Mouse (Mus musculus): Measurements from ENCODE around the gene Cmtm1.
"Not testable (repeated sequence)": the region's sequence is repeated elsewhere in the genome, so short reads cannot be mapped to it uniquely, and the experiment has no call there.

Gene Cmtm1

GRCm38 (mm10) chr8:104309441-104310155, at the start of gene Cmtm1, which contains the start of gene Gm45711:
Gene Cmtm1, minus strand, starts transcription at chr8:104310145.
Gene Gm45711, minus strand, starts transcription at chr8:104310081.
- not testable (repeated sequence) for DNase-seq (ENCODE audit: low read depth)

GRCm38 (mm10) chr8:104358637-104359036, 48.7 kb upstream of the Cmtm1 start:
- DNase-seq (ENCODE audit: low read depth): no peak

GRCm38 (mm10) chr8:104354504-104354903, 44.6 kb upstream of the Cmtm1 start:
- no peak for DNase-seq (ENCODE audit: low read depth)

DNA sequence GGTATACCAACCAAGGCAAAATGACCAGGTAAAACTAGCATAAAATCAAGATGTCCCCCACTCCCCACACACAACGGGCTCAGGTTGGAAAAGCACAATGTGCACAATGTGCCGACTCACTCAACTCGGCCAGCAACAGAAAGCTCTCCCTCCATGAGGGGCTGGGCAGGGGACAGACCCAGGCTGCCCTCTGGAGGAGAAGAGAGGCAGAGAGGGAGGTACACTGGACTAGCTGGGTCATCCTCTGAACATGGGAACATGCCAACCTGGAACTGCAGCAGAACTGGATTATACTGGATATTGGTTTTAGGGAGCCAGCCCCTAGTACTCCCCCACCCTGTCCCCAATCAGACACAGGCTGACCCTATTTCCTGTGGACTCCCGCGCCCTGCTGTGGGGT, 43.2 kb upstream of the Cmtm1 start:
- no peak for DNase-seq (ENCODE audit: low read depth)

- DNase-seq (ENCODE audit: low read depth): no peak
Observed at GRCm38 (mm10) chr8:104350047-104350446, 40.1 kb upstream of the Cmtm1 start.

DNA sequence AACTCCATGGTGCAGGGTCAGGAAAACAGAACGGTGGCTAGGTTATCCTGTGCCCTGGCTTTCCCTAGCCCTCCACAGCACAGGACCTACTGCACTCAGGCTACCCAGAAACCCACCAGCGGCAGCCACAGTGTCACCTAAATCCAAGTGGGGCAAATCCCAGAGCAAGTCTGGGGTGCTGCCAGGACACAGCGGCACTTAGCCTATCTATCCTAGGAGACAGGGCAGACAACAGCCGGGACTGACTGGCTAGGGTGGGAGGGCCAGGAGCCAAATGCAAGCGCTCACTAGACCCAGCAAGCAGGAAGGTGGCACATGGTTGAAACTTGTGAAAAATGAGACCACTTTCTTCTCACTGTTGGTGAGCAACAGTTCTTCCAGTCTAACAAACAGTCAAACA, 39.0 kb upstream of the Cmtm1 start:
- DNase-seq (ENCODE audit: low read depth): no peak

DNA sequence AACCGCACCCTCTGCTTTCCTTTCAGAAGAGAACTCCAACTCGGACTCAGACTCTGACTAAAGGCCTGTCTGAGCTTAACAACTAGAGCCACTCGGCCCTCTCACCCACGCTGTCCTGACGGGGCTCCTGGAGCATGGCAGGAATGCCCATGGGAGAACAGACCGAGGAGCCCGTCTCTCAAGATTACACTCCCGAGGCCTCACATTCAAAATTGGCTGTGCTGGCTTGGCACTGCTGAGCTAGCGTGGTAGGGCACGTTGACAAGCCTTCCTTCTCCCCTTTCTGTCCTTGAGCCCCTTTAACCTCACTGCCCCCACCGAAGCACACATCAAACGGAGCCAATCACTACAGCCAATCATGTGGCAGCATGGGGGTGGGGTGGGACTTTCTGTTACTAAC, 36.8 kb upstream of the Cmtm1 start:
- no peak for DNase-seq (ENCODE audit: low read depth)

DNA sequence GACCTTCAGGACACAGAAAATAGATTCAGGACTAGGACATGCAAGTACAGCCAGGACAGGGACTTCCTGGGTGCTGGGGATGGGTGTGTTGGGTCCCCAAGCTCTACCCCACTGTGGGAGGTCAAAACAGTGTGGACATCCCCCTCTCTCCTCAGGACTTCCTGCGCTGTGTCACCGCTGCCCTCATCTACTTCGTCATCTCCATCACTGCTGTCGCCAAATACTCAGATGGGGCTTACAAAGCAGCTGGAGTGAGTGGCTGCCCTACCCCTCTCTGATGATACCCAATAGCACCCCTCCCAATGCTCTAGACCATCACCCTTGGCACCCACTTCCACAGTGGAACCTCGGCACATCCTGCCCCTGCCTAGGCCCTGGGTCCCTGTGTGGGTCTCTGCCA, 34.7 kb upstream of the Cmtm1 start:
- no peak for DNase-seq (ENCODE audit: low read depth)

- peak; percentile 51 for DNase-seq (ENCODE audit: low read depth)
Observed at GRCm38 (mm10) chr8:104343957-104344356, 34.0 kb upstream of the Cmtm1 start.

DNA sequence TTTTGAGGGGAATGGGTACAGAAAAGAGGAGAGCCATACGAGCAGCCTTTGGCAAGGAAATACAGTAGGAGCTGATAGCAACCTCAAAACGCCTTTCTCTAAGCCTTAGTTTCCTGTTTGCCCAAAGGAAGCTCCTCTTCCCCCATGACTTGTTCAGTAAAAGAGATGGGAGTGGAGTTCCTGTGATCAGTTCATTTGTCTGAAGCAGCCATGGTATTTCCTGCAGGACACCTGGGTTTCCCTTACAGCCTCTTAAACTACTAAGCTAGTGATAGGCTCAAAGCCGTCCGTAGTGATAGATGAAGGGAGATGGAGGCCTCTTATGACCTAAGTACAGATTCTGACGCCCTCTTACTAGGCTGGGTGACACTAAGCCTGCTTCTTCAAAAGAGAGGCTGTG, 32.5 kb upstream of the Cmtm1 start:
- no peak for DNase-seq (ENCODE audit: low read depth)

DNA sequence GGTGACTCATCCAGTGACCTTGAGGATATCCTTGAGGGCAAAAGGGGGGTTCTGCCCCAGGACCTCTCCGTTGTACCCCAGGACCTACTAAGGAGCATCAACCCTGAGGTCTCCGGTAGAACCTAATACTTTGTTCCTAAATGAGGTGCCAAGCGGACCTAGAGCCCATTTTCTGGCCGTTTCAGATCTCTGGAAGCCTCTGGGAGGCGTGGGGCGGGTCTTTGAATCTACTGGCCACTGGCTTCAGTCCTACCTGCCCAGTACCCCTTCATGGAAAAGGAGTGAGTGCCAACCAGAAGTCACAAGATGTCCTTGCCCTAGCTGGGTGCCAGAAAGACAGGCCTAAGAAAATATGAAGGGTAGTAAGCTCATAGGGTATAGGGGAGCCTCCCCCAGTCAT, 31.7 kb upstream of the Cmtm1 start:
- no peak for DNase-seq (ENCODE audit: low read depth)

GRCm38 (mm10) chr8:104341106-104341561, 31.2 kb upstream of the Cmtm1 start:
- DNase-seq (ENCODE audit: low read depth): peak; percentile 67

- peak; percentile 36 for DNase-seq (ENCODE audit: low read depth)
Observed at GRCm38 (mm10) chr8:104340233-104341105, 30.5 kb upstream of the Cmtm1 start.

- no peak for DNase-seq (ENCODE audit: low read depth)
Observed at GRCm38 (mm10) chr8:104339983-104340232, 30.0 kb upstream of the Cmtm1 start.

- no peak for DNase-seq (ENCODE audit: low read depth)
Observed at GRCm38 (mm10) chr8:104339229-104339982, 29.5 kb upstream of the Cmtm1 start, which contains the start of gene Cmtm3. Gene Cmtm3, plus strand, starts transcription at chr8:104339410.

- no peak for DNase-seq (ENCODE audit: low read depth)
Observed at GRCm38 (mm10) chr8:104337890-104338289, 27.9 kb upstream of the Cmtm1 start.

DNA sequence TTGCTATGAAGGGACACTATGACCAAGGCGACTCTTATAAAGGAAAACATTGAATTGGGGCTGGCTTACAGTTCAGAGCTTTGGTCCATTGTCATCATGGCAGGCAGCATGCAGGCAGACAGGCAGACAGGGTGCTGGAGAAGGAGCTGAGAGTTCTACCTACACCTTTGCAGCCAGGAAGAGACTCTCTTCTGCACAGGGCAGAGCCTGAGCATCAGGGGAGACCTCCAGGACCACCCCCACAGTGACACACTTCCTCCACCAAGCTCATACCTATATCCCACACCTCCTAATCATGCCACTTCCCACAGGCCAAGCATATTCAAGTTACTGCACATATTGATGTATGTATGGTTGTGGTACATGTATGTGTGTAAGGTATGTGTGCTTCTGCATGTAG, 26.9 kb upstream of the Cmtm1 start:
- no peak for DNase-seq (ENCODE audit: low read depth)

- no peak for DNase-seq (ENCODE audit: low read depth)
Observed at GRCm38 (mm10) chr8:104334196-104334595, 24.3 kb upstream of the Cmtm1 start.

DNA sequence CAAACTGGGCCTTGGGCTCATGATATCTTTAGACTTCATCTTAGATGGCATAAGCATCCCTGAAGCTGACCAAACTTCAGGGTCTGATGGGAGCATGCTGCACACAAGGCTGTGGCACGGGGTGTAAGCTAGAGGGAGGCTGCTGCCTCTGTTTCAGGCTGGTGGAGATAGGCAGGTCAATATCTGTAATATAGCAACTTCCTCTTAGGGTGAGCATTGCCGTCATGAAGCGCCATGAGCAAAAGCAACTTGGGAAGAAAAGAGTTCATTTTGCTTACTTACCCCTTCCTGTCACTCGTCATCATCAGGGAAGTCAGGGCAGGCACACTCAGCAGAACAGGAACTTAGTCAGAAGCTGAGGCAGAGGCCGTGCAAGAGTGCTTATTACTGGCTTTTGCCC, 23.8 kb upstream of the Cmtm1 start:
- DNase-seq (ENCODE audit: low read depth): no peak

GRCm38 (mm10) chr8:104332665-104333631, 23.0 kb upstream of the Cmtm1 start:
- DNase-seq (ENCODE audit: low read depth): no peak

GRCm38 (mm10) chr8:104321930-104322329, 12.0 kb upstream of the Cmtm1 start, which contains the start of gene Cmtm2b:
Gene Cmtm2b, plus strand, starts transcription at chr8:104322230.
- not testable (repeated sequence) for DNase-seq (ENCODE audit: low read depth)

Data from fibroblast of lung, adult 2 months (primary cell).